Mouse (Mus musculus) hindbrain, embryonic 11.5 days (tissue): Measurements from ENCODE around the gene Gimap5. TPM values are rescaled to one million over a fixed set of nuclear protein-coding genes. Genes with fewer than 3 reads are reported as not detected.

Source experiments
- ATAC-seq: fragments of 200-750 bp; cut with Nextera tagmentation; 2 replicates; pipeline ENCODE4 v1.8.0; 2017; ENCODE audit warnings: mild to moderate bottlenecking, moderate TSS enrichment, moderate library complexity; ENCODE audit not compliant: low FRiP score
- DNase-seq: peaks from one replicate; pipeline ENCODE4 v3.0.0-alpha.2; 2015; ENCODE audit warnings: low spot score
- H3K27ac ChIP-seq: fragments of 300-500 bp; sonication (generic); 2 replicates; pipeline ENCODE4 v1.5.1; 2014; ENCODE audit warnings: mild to moderate bottlenecking, low read depth, low read length
- H3K27me3 ChIP-seq: fragments of 300-500 bp; sonication (generic); 2 replicates; pipeline ENCODE4 v1.6.1; 2014; ENCODE audit warnings: mild to moderate bottlenecking, low read length, moderate library complexity, mixed read lengths; ENCODE audit not compliant: control insufficient read depth, insufficient read depth
- H3K36me3 ChIP-seq: fragments of 300-500 bp; sonication (generic); 2 replicates; pipeline ENCODE4 v1.6.1; 2014; ENCODE audit warnings: mild to moderate bottlenecking, low read length, moderate library complexity, mixed read lengths; ENCODE audit not compliant: control insufficient read depth, insufficient read depth
- H3K4me1 ChIP-seq: fragments of 300-500 bp; sonication (generic); replicated peaks from 2 replicates; pipeline ENCODE4 v1.6.1; 2014; ENCODE audit warnings: low read length, mixed read lengths; ENCODE audit not compliant: control insufficient read depth, insufficient read depth
- H3K4me2 ChIP-seq: fragments of 300-500 bp; sonication (generic); replicated peaks from 2 replicates; pipeline ENCODE4 v1.6.1; 2014; ENCODE audit warnings: mild to moderate bottlenecking, low read depth, low read length
- H3K4me3 ChIP-seq: fragments of 300-500 bp; sonication (generic); 2 replicates; pipeline ENCODE4 v1.5.1; 2014; ENCODE audit warnings: low read depth, low read length
- H3K9ac ChIP-seq: fragments of 300-500 bp; sonication (generic); 2 replicates; pipeline ENCODE4 v1.6.1; 2014; ENCODE audit warnings: low read depth, low read length
- H3K9me3 ChIP-seq: fragments of 300-500 bp; sonication (generic); 2 replicates; pipeline ENCODE4 v1.6.1; 2016; ENCODE audit warnings: low read length; ENCODE audit not compliant: control insufficient read depth
- WGBS: fragments of 180-500 bp; shearing (Covaris S2); extraction: QIAGEN DNeasy Blood & Tissue Kit; methylation state at CpG from one replicate; pipeline ENCODE4 v1.1.7; 2014; 5-methylcytosine and 5-hydroxymethylcytosine counted together
- polyA plus RNA-seq: library from polyadenylated mRNA; unstranded; fragments of >200 nt; fragmentation: Nextera tagmentation; extraction: Ambion mirVana; gene quantifications from 2 replicates; pipeline ENCODE4 v1.2.1, GENCODE M21; 2014

The Gimap5 gene
- polyA plus RNA-seq, 1 experiment from 2014 or later: 0.49 TPM

GRCm38 (mm10) chr6:48784406-48784805 lies 38.4 kb downstream of the Gimap5 start:
- no peak for ATAC-seq
- H3K27me3 ChIP-seq: no peaks in the 10 kb centered on the region
- no peak overlapping the region for H3K27ac ChIP-seq
- H3K4me1 ChIP-seq: no peaks in the 10 kb centered on the region
- no peak overlapping the region for H3K4me2 ChIP-seq
- no peaks in the 10 kb centered on the region for H3K36me3 ChIP-seq
- DNase-seq: no peak
- H3K9ac ChIP-seq: no peak overlapping the region
- no peak overlapping the region for H3K4me3 ChIP-seq
- WGBS: 95% methylated on average over 1 of the region's 1 CpGs
- H3K9me3 ChIP-seq: no peaks in the 10 kb centered on the region

- Histone ChIP-seq H3K4me3 (no peak overlapping the region), H3K9ac (no peak overlapping the region), H3K9me3 (no peaks in the 10 kb centered on the region), H3K4me1 (no peaks in the 10 kb centered on the region), H3K36me3 (no peaks in the 10 kb centered on the region), H3K27me3 (no peaks in the 10 kb centered on the region), H3K27ac (no peak overlapping the region), H3K4me2 (no peak overlapping the region)
- no peak for ATAC-seq
- 85% methylated on average over 1 of the region's 1 CpGs for WGBS
- DNase-seq: no peak
These were observed 39.2 kb downstream of the Gimap5 start for GRCm38 (mm10) chr6:48785189-48785588.

GRCm38 (mm10) chr6:48785601-48786000 lies 39.6 kb downstream of the Gimap5 start:
- Histone ChIP-seq H3K27ac (no peak overlapping the region), H3K9me3 (no peaks in the 10 kb centered on the region), H3K36me3 (no peaks in the 10 kb centered on the region), H3K4me3 (no peak overlapping the region), H3K9ac (no peak overlapping the region), H3K27me3 (no peaks in the 10 kb centered on the region), H3K4me2 (no peak overlapping the region), H3K4me1 (no peaks in the 10 kb centered on the region)
- 86% methylated on average over 2 of the region's 2 CpGs for WGBS
- DNase-seq: no peak
- no peak for ATAC-seq

GRCm38 (mm10) chr6:48787867-48788266 lies 41.9 kb downstream of the Gimap5 start:
- Histone ChIP-seq H3K9me3 (no peaks in the 10 kb centered on the region), H3K4me1 (no peaks in the 10 kb centered on the region), H3K36me3 (no peaks in the 10 kb centered on the region), H3K4me2 (no peak overlapping the region), H3K27me3 (no peaks in the 10 kb centered on the region), H3K4me3 (no peak overlapping the region), H3K9ac (no peak overlapping the region), H3K27ac (no peak overlapping the region)
- ATAC-seq: no peak
- DNase-seq: no peak
- 80% methylated on average over 2 of the region's 2 CpGs for WGBS

- Histone ChIP-seq H3K27me3 (no peaks in the 10 kb centered on the region), H3K9ac (no peak overlapping the region), H3K4me1 (no peaks in the 10 kb centered on the region), H3K27ac (no peak overlapping the region), H3K36me3 (no peaks in the 10 kb centered on the region), H3K9me3 (no peaks in the 10 kb centered on the region), H3K4me2 (no peak overlapping the region), H3K4me3 (no peak overlapping the region)
- 88% methylated on average over 1 of the region's 1 CpGs for WGBS
- no peak for DNase-seq
- no peak for ATAC-seq
These were observed 55.9 kb downstream of the Gimap5 start for GRCm38 (mm10) chr6:48801897-48802296.

GRCm38 (mm10) chr6:48803406-48804051 lies 57.5 kb downstream of the Gimap5 start:
- H3K27ac ChIP-seq: no peak overlapping the region
- no peak overlapping the region for H3K4me3 ChIP-seq
- no peaks in the 10 kb centered on the region for H3K9me3 ChIP-seq
- ATAC-seq: no peak
- H3K9ac ChIP-seq: no peak overlapping the region
- H3K4me2 ChIP-seq: no peak overlapping the region
- H3K4me1 ChIP-seq: no peaks in the 10 kb centered on the region
- no peak for DNase-seq
- no peaks in the 10 kb centered on the region for H3K36me3 ChIP-seq
- no peaks in the 10 kb centered on the region for H3K27me3 ChIP-seq

Other genes starting within 250 kb of the Gimap5 start
- 55.1 and 59.0 TPM in 2 replicates for gene Atp6v0e2, start 208.6 kb upstream of the Gimap5 start, polyA plus RNA-seq
- gene Lrrc61, start 191.4 kb upstream of the Gimap5 start, polyA plus RNA-seq: 13.9 and 17.2 TPM in 2 replicates
- 2.0 and 2.5 TPM in 2 replicates for gene Rarres2, start 173.4 kb upstream of the Gimap5 start, polyA plus RNA-seq
- not detected in 2 replicates for gene Gm45021, start 156.6 kb upstream of the Gimap5 start, polyA plus RNA-seq
- 35.3 and 37.8 TPM in 2 replicates for gene Repin1, start 152.3 kb upstream of the Gimap5 start, polyA plus RNA-seq
- not detected in 2 replicates for gene Gm44965, start 152.3 kb upstream of the Gimap5 start, polyA plus RNA-seq
- 7.7 and 11.0 TPM in 2 replicates for gene Zfp775, start 144.1 kb upstream of the Gimap5 start, polyA plus RNA-seq
- 1.1 and 1.2 TPM in 2 replicates for gene AI854703, start 119.4 kb upstream of the Gimap5 start, polyA plus RNA-seq
- gene Gimap8, start 99.0 kb upstream of the Gimap5 start, polyA plus RNA-seq: 0.37 and 0.57 TPM in 2 replicates
- gene Gimap9, start 70.1 kb upstream of the Gimap5 start, polyA plus RNA-seq: 4.2 and 4.8 TPM in 2 replicates
- 3.3 and 5.6 TPM in 2 replicates for gene Gimap4, start 61.6 kb upstream of the Gimap5 start, polyA plus RNA-seq
- 10.7 and 11.5 TPM in 2 replicates for gene Gimap6, start 38.0 kb upstream of the Gimap5 start, polyA plus RNA-seq
- not detected in 2 replicates for gene Gm28053, start 27.6 kb upstream of the Gimap5 start, polyA plus RNA-seq
- 0.11 TPM in 1 of 2 replicates, not detected in the other for gene Gimap7, start 27.6 kb upstream of the Gimap5 start, polyA plus RNA-seq
- 5.0 and 6.1 TPM in 2 replicates for gene Gimap1, start 7.1 kb upstream of the Gimap5 start, polyA plus RNA-seq
- gene Gimap3, start 24.7 kb downstream of the Gimap5 start, polyA plus RNA-seq: 0.17 TPM in 1 of 2 replicates, not detected in the other
- gene Tmem176a, start 94.7 kb downstream of the Gimap5 start, polyA plus RNA-seq: 25.7 and 26.0 TPM in 2 replicates
- gene Tmem176b, start 95.3 kb downstream of the Gimap5 start, polyA plus RNA-seq: 66.7 and 72.5 TPM in 2 replicates
- gene Aoc1, start 126.7 kb downstream of the Gimap5 start, polyA plus RNA-seq: not detected in 2 replicates
- gene 1600015I10Rik, start 183.7 kb downstream of the Gimap5 start, polyA plus RNA-seq: not detected in 2 replicates
- not detected in 2 replicates for gene Doxl2, start 228.8 kb downstream of the Gimap5 start, polyA plus RNA-seq
- not detected in 2 replicates for gene Svs1, start 240.7 kb downstream of the Gimap5 start, polyA plus RNA-seq